Mouse (Mus musculus): ENCODE results near the gene Mbtps2.

GRCm38 (mm10) chrX:157574683-157575082, 23.8 kb downstream of the Mbtps2 start:
- TF ChIP-seq CTCF (IDR thresholded peaks at IDR 0.05; ENCODE audit: low read depth, low read length) = no peak
- TF ChIP-seq POLR2A (IDR thresholded peaks at IDR 0.05; ENCODE audit: insufficient read depth, low read length) = no peak

Measured in ES-Bruce4 (cell line).